Mouse (Mus musculus) MEL (cell line): ENCODE data around the gene Gapt. TPM values are rescaled to one million over a fixed set of nuclear protein-coding genes. Genes with fewer than 3 reads are reported as not detected.
"Not testable (repeated sequence)": the region's sequence is repeated elsewhere in the genome, so short reads cannot be mapped to it uniquely, and the experiment has no call there.

Experiments used
- DNase-seq: peaks from one replicate; pipeline ENCODE4 v3.0.0; 2011; ENCODE audit warnings: low read depth, low spot score
- H3K27ac ChIP-seq: 2 replicates; pipeline ENCODE4 v1.5.1; 2012; ENCODE audit warnings: low read depth, mild to moderate bottlenecking, control low read depth, low read length, moderate library complexity; ENCODE audit not compliant: control insufficient read depth
- H3K27me3 ChIP-seq, 2 experiments: fragments of 150-350 bp in 1 of 2; sonication (generic) in 1 of 2; 2 replicates each; pipeline ENCODE4 v1.6.1; 2012; ENCODE audit warnings: low read length in 2 of 2, mild to moderate bottlenecking in 2 of 2, improper control_type of control experiment in 1 of 2, moderate library complexity in 1 of 2; ENCODE audit not compliant: insufficient read depth in 2 of 2, control insufficient read depth in 1 of 2
- H3K36me3 ChIP-seq, 2 experiments: 2 replicates each; pipeline ENCODE4 v1.6.1; 2012 to 2014; ENCODE audit warnings: low read length in 2 of 2, improper control_type of control experiment in 1 of 2, inconsistent platforms in 1 of 2, mild to moderate bottlenecking in 1 of 2; ENCODE audit not compliant: insufficient read depth in 2 of 2, control insufficient read depth in 1 of 2
- H3K4me1 ChIP-seq, 2 experiments: fragments of 150-350 bp in 1 of 2; sonication (generic) in 1 of 2; 2 replicates each; pipeline ENCODE4 v1.6.1; 2012; ENCODE audit warnings: low read length in 2 of 2, improper control_type of control experiment in 1 of 2, mild to moderate bottlenecking in 1 of 2; ENCODE audit not compliant: insufficient read depth in 2 of 2, control insufficient read depth in 1 of 2
- H3K4me3 ChIP-seq, 2 experiments: fragments of 150-350 bp in 1 of 2; sonication (generic) in 1 of 2; 2 replicates each; pipeline ENCODE4 v1.5.1; 2012; ENCODE audit warnings: low read depth in 2 of 2, low read length in 2 of 2, mild to moderate bottlenecking in 2 of 2, moderate library complexity in 2 of 2, control low read depth in 1 of 2, improper control_type of control experiment in 1 of 2; ENCODE audit not compliant: control insufficient read depth in 1 of 2, insufficient read depth in 1 of 2
- H3K79me2 ChIP-seq: 2 replicates; pipeline ENCODE4 v1.6.1; 2012; ENCODE audit warnings: mild to moderate bottlenecking, low read length, moderate library complexity; ENCODE audit not compliant: control insufficient read depth, poor library complexity, insufficient read depth
- H3K9ac ChIP-seq: 2 replicates; pipeline ENCODE4 v1.6.1; 2012; ENCODE audit warnings: low read depth, mild to moderate bottlenecking, control low read depth, low read length, moderate library complexity; ENCODE audit not compliant: control insufficient read depth, poor library complexity, severe bottlenecking
- H3K9me3 ChIP-seq: fragments of 150-350 bp; sonication (generic); replicated peaks from 2 replicates; pipeline ENCODE4 v1.6.1; 2012; ENCODE audit warnings: mild to moderate bottlenecking, low read length, improper control_type of control experiment, moderate library complexity; ENCODE audit not compliant: insufficient read depth
- CHD1 ChIP-seq: IDR thresholded peaks from 2 replicates; pipeline ENCODE4 v1.6.1; 2012; ENCODE audit warnings: low read depth, mild to moderate bottlenecking, inconsistent platforms, low read length, improper control_type of control experiment
- CHD2 ChIP-seq: IDR thresholded peaks from 2 replicates; pipeline ENCODE4 v1.6.1; 2011; ENCODE audit warnings: low read length, improper control_type of control experiment
- ELF1 ChIP-seq: IDR thresholded peaks from 2 replicates; pipeline ENCODE4 v1.6.1; 2014; ENCODE audit warnings: low read depth, mild to moderate bottlenecking, inconsistent platforms, low read length, improper control_type of control experiment, moderate library complexity
- EP300 ChIP-seq, 2 experiments: IDR thresholded peaks; 2 replicates each; pipeline ENCODE4 v1.6.1; 2011; ENCODE audit warnings: improper control_type of control experiment in 2 of 2, low read length in 2 of 2, low read depth in 1 of 2, mild to moderate bottlenecking in 1 of 2
- ETS1 ChIP-seq: IDR thresholded peaks from 2 replicates; pipeline ENCODE4 v1.6.1; 2012; ENCODE audit warnings: low read depth, mild to moderate bottlenecking, inconsistent platforms, low read length, improper control_type of control experiment, moderate library complexity
- GABPA ChIP-seq: IDR thresholded peaks from 2 replicates; pipeline ENCODE4 v1.6.1; 2012; ENCODE audit warnings: low read depth, mild to moderate bottlenecking, inconsistent platforms, low read length, improper control_type of control experiment, moderate library complexity
- JUND ChIP-seq: IDR thresholded peaks from 2 replicates; pipeline ENCODE4 v1.6.1; 2011; ENCODE audit warnings: low read depth, mild to moderate bottlenecking, improper control_type of control experiment, low read length
- MAFK ChIP-seq: IDR thresholded peaks from 2 replicates; pipeline ENCODE4 v1.6.1; 2011; ENCODE audit warnings: low read depth, mild to moderate bottlenecking, low read length, improper control_type of control experiment, borderline replicate concordance
- MAX ChIP-seq: IDR thresholded peaks from 2 replicates; pipeline ENCODE4 v1.6.1; 2011; ENCODE audit warnings: low read length, improper control_type of control experiment
- MAZ ChIP-seq: IDR thresholded peaks from 2 replicates; pipeline ENCODE4 v1.6.1; 2012; ENCODE audit warnings: low read depth, mild to moderate bottlenecking, inconsistent platforms, low read length, improper control_type of control experiment
- MEF2A ChIP-seq: IDR thresholded peaks from 2 replicates; pipeline ENCODE4 v1.6.1; 2014; ENCODE audit warnings: low read depth, mild to moderate bottlenecking, inconsistent platforms, low read length, improper control_type of control experiment; ENCODE audit not compliant: poor library complexity, insufficient replicate concordance, severe bottlenecking; ENCODE audit errors: extremely low read depth
- MYC ChIP-seq: IDR thresholded peaks from 2 replicates; pipeline ENCODE4 v1.6.1; 2011; ENCODE audit warnings: low read depth, mild to moderate bottlenecking, low read length, improper control_type of control experiment, moderate library complexity
- NELFE ChIP-seq: IDR thresholded peaks from 2 replicates; pipeline ENCODE4 v1.6.1; 2011; ENCODE audit warnings: low read depth, low read length, improper control_type of control experiment
- NRF1 ChIP-seq: IDR thresholded peaks from 2 replicates; pipeline ENCODE4 v1.6.1; 2014; ENCODE audit warnings: low read depth, mild to moderate bottlenecking, inconsistent platforms, low read length, improper control_type of control experiment, moderate library complexity; ENCODE audit not compliant: poor library complexity, insufficient read depth, severe bottlenecking
- SMC3 ChIP-seq: IDR thresholded peaks from 2 replicates; pipeline ENCODE4 v1.6.1; 2011; ENCODE audit warnings: low read depth, low read length, improper control_type of control experiment
- TBP ChIP-seq: IDR thresholded peaks from 2 replicates; pipeline ENCODE4 v1.8.0; 2011; ENCODE audit warnings: low read depth, low read length, improper control_type of control experiment
- TCF12 ChIP-seq: IDR thresholded peaks from 2 replicates; pipeline ENCODE4 v1.6.1; 2014; ENCODE audit warnings: low read depth, mild to moderate bottlenecking, inconsistent platforms, low read length, improper control_type of control experiment, moderate library complexity
- UBTF ChIP-seq: IDR thresholded peaks from 2 replicates; pipeline ENCODE4 v1.6.1; 2012; ENCODE audit warnings: low read depth, mild to moderate bottlenecking, inconsistent platforms, low read length, improper control_type of control experiment, moderate library complexity, borderline replicate concordance; ENCODE audit not compliant: insufficient read depth
- USF1 ChIP-seq: IDR thresholded peaks from 2 replicates; pipeline ENCODE4 v1.6.1; 2014; ENCODE audit warnings: low read depth, mild to moderate bottlenecking, inconsistent platforms, low read length, improper control_type of control experiment, moderate library complexity
- ZKSCAN1 ChIP-seq: IDR thresholded peaks from 2 replicates; pipeline ENCODE4 v1.6.1; 2012; ENCODE audit warnings: low read depth, mild to moderate bottlenecking, inconsistent platforms, low read length, improper control_type of control experiment, moderate library complexity
- polyA plus RNA-seq, 2 experiments: library from polyadenylated mRNA; stranded (reverse) in 1 of 2; unstranded in 1 of 2; fragments of >175 nt in 1 of 2; fragments of >200 nt in 1 of 2; gene quantifications; 2 replicates each; pipeline versions ENCODE4 v1.2.1 to v1.2.4; 2012; ENCODE audit warnings: low replicate concordance in 2 of 2, low read depth in 1 of 2; ENCODE audit not compliant: insufficient read length in 2 of 2, insufficient read depth in 1 of 2, missing spikeins in 1 of 2
- total RNA-seq: library from RNA; depleted of rRNA; stranded (reverse); fragments of 300-350 nt; gene quantifications from 2 replicates; pipeline ENCODE4 v1.2.3, GENCODE M21; 2012; rRNA removed

The Gapt gene
- total RNA-seq (0.12 and 0.16 TPM in 2 replicates), polyA plus RNA-seq (under 1 TPM in 1 of 2 experiments, not detected in 1; 0.07 TPM)

- H3K9ac ChIP-seq: no peak within 1 kb of the TSS
- no peak within 1 kb of the TSS for H3K27ac ChIP-seq
Observed at GRCm38 (mm10) chr13:110356941-110357340, at the start of gene Gapt. Gapt (minus strand) TSS chr13:110357199.

GRCm38 (mm10) chr13:110406152-110406551, 49.2 kb upstream of the Gapt start:
- TF ChIP-seq MAFK: no peak
- TF ChIP-seq CHD1: no peak
- TF ChIP-seq MAX: no peak
- no peak for TF ChIP-seq EP300 (IDR thresholded peaks at IDR 0.05; ENCODE audit: low read depth in 1 of 2, low read length in 2 of 2)
- TF ChIP-seq SMC3: no peak
- no peak for TF ChIP-seq ETS1
- TF ChIP-seq CHD2: no peak
- no peak for TF ChIP-seq JUND
- no peak for TF ChIP-seq MYC
- no peak for TF ChIP-seq MAZ
- TF ChIP-seq ELF1: no peak
- no peak for TF ChIP-seq NRF1
- TF ChIP-seq, all 39 proteins: peak for 0
- Histone ChIP-seq H3K4me1 (no peaks in the 10 kb centered on the region), H3K27ac (no peak overlapping the region), H3K9me3 (no peaks in the 10 kb centered on the region), H3K79me2 (no peaks in the 10 kb centered on the region), H3K4me3 (no peak overlapping the region), H3K36me3 (no peaks in the 10 kb centered on the region), H3K27me3 (peaks cover 0 to 1% of the 10 kb centered on the region in 2 experiments; a peak in 2 of 4 replicates), H3K9ac (no peak overlapping the region)
- no peak for DNase-seq

More at GRCm38 (mm10) chr13:110356941-110357340, at the start of gene Gapt:
- TF ChIP-seq ELF1 (peak; percentile 36; the same call in 1 of the 2 replicates), MAFK (no peak), GABPA (no peak), SMC3 (no peak), UBTF (no peak), USF1 (no peak), TBP (no peak), ETS1 (peak; percentile 22; the same call in 1 of the 2 replicates), MYC (no peak), JUND (no peak), NELFE (no peak), CHD2 (no peak), MEF2A (no peak), ZKSCAN1 (no peak), TCF12 (no peak)
- no peak within 1 kb of the TSS for H3K4me3 ChIP-seq
- DNase-seq: peak; percentile 44
- peaks cover 0 to 5% of the 10 kb centered on the region in 2 experiments; a peak in 3 of 4 replicates for H3K4me1 ChIP-seq
- no peaks in the 10 kb centered on the region for H3K9me3 ChIP-seq
- no peaks in the 10 kb centered on the region for H3K27me3 ChIP-seq
- H3K79me2 ChIP-seq: no peaks in the 10 kb centered on the region
- no peaks in the 10 kb centered on the region for H3K36me3 ChIP-seq

GRCm38 (mm10) chr13:110404686-110405085, 47.7 kb upstream of the Gapt start:
- H3K9me3 ChIP-seq: not testable (repeated sequence)

More at GRCm38 (mm10) chr13:110404686-110405085, 47.7 kb upstream of the Gapt start:
- H3K4me1 ChIP-seq, H3K9ac ChIP-seq, DNase-seq, H3K27me3 ChIP-seq, H3K79me2 ChIP-seq, H3K36me3 ChIP-seq, H3K27ac ChIP-seq, H3K4me3 ChIP-seq: not testable (repeated sequence)
